Mouse (Mus musculus) frontal cortex, adult 2 months (tissue): Measurements from ENCODE around the gene H1foo. TPM values are rescaled to one million over a fixed set of nuclear protein-coding genes. Genes with fewer than 3 reads are reported as not detected.

Experiments
- DNase-seq, 2 experiments: peaks; one replicate each; pipeline ENCODE4 v3.0.0; 2022; ENCODE audit warnings: low spot score in 1 of 2; ENCODE audit errors: extremely low spot score in 1 of 2
- polyA plus RNA-seq: library from polyadenylated mRNA; depleted of rRNA; stranded (reverse); fragments of >200 nt; gene quantifications from 2 replicates; pipeline ENCODE4 v1.2.3, GENCODE M21; 2012; rRNA removed

The H1foo gene
- not detected in 2 replicates for polyA plus RNA-seq

GRCm38 (mm10) chr6:115944638-115945037 is at the start of gene H1foo:
Gene H1foo, plus strand, starts transcription at chr6:115944938.
- no peak for DNase-seq

- DNase-seq = no peak
Measured at GRCm38 (mm10) chr6:115896346-115896745, 48.4 kb upstream of the H1foo start.

DNA sequence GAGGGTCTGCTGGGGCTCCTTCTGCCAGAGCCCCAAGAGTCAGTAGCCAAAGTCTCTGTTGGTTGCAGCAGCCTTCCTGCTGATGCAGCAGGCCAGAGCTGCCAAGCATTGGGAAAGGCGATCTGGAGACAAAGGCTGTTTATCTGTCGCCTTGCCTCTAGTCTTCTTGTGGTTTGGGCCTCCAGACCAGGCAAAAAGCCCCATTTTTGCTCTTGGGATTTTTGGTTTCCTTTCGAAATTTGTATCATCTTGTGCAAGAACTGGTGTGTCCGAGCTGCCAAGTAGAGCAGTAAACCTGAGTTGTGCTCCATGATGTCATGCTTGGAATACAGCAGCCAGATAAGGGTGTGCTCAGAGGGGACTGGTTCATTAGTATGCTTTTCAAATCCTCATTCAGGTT is 47.6 kb upstream of the H1foo start:
- no peak for DNase-seq

DNA sequence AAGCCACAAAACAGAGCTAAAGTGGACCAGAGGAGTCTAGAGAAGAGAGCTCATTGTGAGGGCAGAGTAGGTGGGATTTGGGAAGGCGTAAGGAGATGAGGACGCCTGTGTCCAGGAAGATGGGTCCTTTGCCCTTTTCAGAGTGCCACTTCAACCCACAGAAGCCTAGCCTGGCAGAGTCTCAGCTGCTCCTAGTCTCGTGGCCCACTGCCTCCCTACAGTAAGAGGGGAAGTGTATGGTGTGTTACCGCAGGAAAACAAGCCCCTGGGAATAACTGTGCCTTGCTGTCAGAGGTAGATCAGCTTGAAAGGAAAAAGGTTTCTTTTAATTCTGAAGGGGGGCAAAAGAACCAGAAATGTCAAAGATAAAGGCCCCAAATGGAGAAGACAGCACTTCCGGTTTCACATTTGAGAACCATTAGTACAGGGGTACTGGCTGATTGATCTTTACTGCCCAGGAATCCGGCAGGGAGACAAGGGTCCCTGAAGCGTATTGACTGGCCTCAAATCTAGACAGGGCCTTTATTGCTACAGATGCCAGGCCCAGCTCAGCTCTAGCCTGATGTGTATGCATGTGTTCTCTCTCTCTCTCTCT is 46.7 kb upstream of the H1foo start:
- DNase-seq = no peak

GRCm38 (mm10) chr6:115901062-115901461 is 43.7 kb upstream of the H1foo start:
- DNase-seq = peak; percentile 76 to 92

GRCm38 (mm10) chr6:115901489-115901931 is 43.2 kb upstream of the H1foo start:
- no peak for DNase-seq

DNA sequence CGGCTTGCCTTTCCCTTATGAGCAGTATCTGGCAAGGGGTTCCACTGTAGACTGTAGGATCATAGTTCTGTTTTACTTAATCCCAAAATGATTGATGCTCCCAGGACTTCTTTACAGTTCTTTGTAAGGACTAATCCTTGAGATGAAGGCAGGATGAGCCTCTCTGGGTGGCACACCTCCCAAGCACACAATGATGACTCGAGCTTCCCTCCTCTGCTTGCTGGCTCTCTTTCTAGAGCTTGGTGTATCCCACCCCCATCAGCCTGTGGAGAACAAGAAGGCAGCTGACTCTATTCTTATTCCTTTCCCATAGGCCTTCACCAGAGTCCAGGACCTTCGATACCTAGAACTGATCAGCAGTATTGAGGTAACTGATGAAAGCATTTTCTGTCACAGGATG is 42.2 kb upstream of the H1foo start:
- peak in 1 of 2 experiments; percentile 64 for DNase-seq

DNA sequence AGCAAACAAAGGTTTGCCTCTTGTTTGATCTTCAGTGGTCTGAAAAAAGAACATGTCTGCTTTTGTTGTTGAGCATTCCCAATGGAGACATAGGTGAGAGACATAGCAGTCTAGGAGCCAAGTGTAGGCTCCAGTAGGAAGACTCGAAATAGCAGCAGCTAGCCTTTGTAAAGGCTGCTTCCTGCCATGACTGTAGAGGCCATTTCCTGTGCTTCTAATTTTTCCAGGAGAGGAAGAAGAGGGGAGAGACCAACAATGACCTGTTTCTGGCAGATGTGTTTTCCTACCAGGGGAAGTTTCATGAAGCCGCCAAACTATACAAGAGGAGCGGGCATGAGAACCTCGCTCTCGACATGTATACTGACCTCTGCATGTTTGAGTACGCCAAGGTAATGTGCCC is 39.2 kb upstream of the H1foo start:
- DNase-seq = no peak

DNA sequence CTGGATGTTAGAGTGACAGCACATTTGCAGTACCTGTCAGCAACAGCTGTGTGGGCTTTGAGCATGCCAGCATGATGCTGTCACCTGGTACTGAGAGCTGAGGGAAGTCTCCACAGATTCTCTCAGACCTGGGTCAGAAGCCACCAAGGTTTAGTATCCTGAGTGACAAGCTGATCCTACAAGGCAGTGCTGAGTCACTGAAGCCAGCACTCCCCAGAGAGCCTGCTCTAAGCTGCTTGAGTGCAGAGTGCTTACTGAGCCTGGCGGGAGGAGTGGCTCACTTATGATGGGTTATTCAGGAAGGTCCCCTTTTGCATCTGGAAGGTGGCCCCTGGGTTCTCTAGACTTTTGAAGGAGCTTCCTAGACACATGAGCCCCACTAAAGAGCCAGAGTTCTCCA is 38.3 kb upstream of the H1foo start:
- no peak for DNase-seq

GRCm38 (mm10) chr6:115906871-115907270 is 37.9 kb upstream of the H1foo start:
- DNase-seq = no peak

GRCm38 (mm10) chr6:115908421-115908982 is 36.2 kb upstream of the H1foo start:
- no peak for DNase-seq

DNA sequence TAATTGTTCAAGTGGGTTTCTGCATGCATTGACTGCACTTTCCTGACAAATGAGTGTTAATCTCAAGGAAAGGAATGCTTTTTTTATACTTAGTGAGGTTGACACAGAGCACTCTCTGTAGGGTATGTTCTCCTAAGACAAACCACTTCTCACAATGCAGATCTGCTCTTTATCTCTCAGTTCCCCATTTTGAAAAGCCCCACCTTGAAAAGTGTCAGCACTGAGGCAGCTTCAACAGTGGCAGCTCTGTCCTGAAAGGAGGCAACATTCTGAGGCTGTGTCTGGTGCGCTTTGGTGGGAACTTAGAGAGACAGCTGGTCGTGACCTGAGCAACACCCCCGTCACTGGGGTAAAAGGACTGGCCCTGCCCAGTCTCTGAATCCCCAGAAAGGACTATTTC is 35.7 kb upstream of the H1foo start:
- no peak for DNase-seq

- no peak for DNase-seq
Measured at GRCm38 (mm10) chr6:115909940-115910339, 34.8 kb upstream of the H1foo start.

DNA sequence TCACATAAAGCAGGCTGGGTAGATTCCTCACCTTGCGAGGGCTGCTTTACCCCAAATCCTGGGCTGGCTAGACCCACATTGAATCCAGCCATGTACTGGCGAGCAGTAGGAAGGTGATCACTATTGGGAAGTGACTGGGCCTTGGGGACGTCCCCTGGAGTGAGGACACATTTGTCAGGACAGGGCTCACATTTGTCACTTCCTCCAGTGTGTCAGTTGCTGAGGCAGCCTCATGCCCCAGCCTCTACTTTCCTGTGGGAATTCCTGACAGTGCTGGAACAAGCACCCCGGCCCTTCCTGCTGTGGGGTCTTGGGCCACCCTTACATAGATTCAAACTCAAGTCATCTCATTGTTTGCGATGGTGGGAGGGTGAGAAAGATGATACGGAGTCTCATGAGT is 33.0 kb upstream of the H1foo start:
- no peak for DNase-seq

GRCm38 (mm10) chr6:115913482-115913881 is 31.3 kb upstream of the H1foo start:
- DNase-seq = peak in 1 of 2 experiments; percentile 45

GRCm38 (mm10) chr6:115914511-115915202 is 30.1 kb upstream of the H1foo start:
- DNase-seq = peak; percentile 68 to 79

GRCm38 (mm10) chr6:115915601-115916445 is 28.9 kb upstream of the H1foo start:
- DNase-seq = peak; percentile 67 to 71

DNA sequence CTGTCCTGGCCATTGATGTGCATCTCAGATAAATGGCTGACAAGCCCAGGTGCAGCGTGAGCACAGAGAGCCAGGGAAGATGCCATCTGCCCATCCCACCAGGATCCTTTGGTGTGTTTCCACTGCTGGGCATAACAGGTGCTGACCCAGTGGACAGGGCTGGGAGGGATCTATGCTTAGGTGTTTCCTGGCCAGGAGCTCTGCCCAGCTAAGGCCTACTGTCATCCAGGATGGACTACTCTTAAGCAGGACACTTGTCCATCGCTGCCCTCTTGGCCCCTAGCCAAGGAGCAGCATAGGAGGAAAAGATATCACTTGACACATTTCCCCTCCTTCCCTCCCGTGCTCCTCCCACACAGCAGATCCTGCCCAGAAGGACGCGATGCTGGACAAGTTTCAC is 28.1 kb upstream of the H1foo start:
- DNase-seq = no peak

DNA sequence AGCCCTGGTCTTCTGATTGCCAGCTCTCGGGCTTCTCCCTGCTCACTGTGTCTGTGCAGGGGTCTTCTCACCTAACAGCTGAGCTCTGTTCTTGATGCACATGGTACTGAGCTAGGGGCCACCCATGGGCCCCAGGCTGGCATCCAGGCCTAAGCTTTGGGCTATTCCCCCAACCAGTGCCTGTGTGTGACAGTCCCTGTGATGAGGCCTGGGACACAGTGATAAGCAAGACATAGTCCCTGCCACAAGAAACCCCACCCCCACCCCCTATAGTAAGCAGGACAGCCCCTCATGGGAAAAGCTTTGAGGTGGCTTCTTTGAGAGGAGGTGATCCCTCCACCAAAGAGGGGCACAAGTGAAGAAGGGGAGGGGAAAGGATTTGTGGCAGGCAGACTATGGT is 26.1 kb upstream of the H1foo start:
- DNase-seq = no peak

- DNase-seq = no peak
Measured at GRCm38 (mm10) chr6:115919876-115920275, 24.9 kb upstream of the H1foo start.

DNA sequence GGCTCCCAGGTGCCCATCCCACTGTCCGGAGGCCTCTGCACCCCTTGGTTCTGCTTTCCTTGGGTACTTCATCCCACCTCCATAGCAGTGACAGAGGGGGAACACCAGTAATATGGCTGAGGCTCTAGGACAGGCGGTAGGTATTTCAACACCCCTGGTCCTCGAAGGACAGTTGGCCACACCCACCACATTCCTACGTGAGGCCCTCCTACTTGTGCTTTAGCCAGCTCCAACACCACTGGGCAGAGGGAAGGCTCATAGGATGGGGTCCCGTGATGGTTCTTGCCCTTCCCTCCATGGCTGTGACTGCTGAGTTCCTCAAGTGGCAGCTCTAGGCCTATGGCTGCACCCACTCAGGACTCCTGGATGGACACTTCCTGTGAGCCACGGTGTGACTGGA is 19.9 kb upstream of the H1foo start:
- DNase-seq = no peak
